Mouse (Mus musculus) neural tube, embryonic 14.5 days (tissue): Measurements from ENCODE around the gene Vmn2r37. TPM values are rescaled to one million over a fixed set of nuclear protein-coding genes. Genes with fewer than 3 reads are reported as not detected.
"Not testable (repeated sequence)": the region's sequence is repeated elsewhere in the genome, so short reads cannot be mapped to it uniquely, and the experiment has no call there.

ENCODE experiments used
- ATAC-seq: fragments of 200-750 bp; cut with Nextera tagmentation; 2 replicates; pipeline ENCODE4 v1.8.0; 2017; ENCODE audit warnings: low read depth, mild to moderate bottlenecking, moderate TSS enrichment, moderate library complexity
- H3K27ac ChIP-seq: fragments of 300-500 bp; sonication (generic); 2 replicates; pipeline ENCODE4 v1.5.1; 2014; ENCODE audit warnings: low read depth, mild to moderate bottlenecking, control low read depth, low read length, moderate library complexity, mixed read lengths
- H3K27me3 ChIP-seq: fragments of 300-500 bp; sonication (generic); 2 replicates; pipeline ENCODE4 v1.6.1; 2014; ENCODE audit warnings: low read length; ENCODE audit not compliant: control insufficient read depth, insufficient read depth
- H3K36me3 ChIP-seq: fragments of 300-500 bp; sonication (generic); 2 replicates; pipeline ENCODE4 v1.6.1; 2014; ENCODE audit warnings: low read length, mixed read lengths; ENCODE audit not compliant: control insufficient read depth, insufficient read depth
- H3K4me1 ChIP-seq: fragments of 300-500 bp; sonication (generic); 2 replicates; pipeline ENCODE4 v1.6.1; 2014; ENCODE audit warnings: low read length; ENCODE audit not compliant: control insufficient read depth, insufficient read depth
- H3K4me2 ChIP-seq: fragments of 300-500 bp; sonication (generic); 2 replicates; pipeline ENCODE4 v1.6.1; 2014; ENCODE audit warnings: mild to moderate bottlenecking, low read depth, low read length, control low read depth
- H3K4me3 ChIP-seq: fragments of 300-500 bp; sonication (generic); 2 replicates; pipeline ENCODE4 v1.5.1; 2014; ENCODE audit warnings: low read depth, low read length, control low read depth, mixed read lengths
- H3K9ac ChIP-seq: fragments of 300-500 bp; sonication (generic); replicated peaks from 2 replicates; pipeline ENCODE4 v1.6.1; 2014; ENCODE audit warnings: low read depth, mild to moderate bottlenecking, control low read depth, low read length, mixed read lengths
- H3K9me3 ChIP-seq: fragments of 300-500 bp; sonication (generic); 2 replicates; pipeline ENCODE4 v1.6.1; 2016; ENCODE audit warnings: low read length; ENCODE audit not compliant: control insufficient read depth
- whole genome bisulfite sequencing: fragments of 180-500 bp; shearing (Covaris S2); extraction: QIAGEN DNeasy Blood & Tissue Kit; methylation state at CpG from one replicate; pipeline ENCODE4 v1.1.7; 2014; 5-methylcytosine and 5-hydroxymethylcytosine counted together
- polyA plus RNA-seq: library from polyadenylated mRNA; unstranded; fragments of >200 nt; fragmentation: Nextera tagmentation; extraction: Ambion mirVana; gene quantifications from 2 replicates; pipeline ENCODE4 v1.2.1, GENCODE M21; 2014

Vmn2r37 gene
- polyA plus RNA-seq, result not detected in 2 replicates

DNA sequence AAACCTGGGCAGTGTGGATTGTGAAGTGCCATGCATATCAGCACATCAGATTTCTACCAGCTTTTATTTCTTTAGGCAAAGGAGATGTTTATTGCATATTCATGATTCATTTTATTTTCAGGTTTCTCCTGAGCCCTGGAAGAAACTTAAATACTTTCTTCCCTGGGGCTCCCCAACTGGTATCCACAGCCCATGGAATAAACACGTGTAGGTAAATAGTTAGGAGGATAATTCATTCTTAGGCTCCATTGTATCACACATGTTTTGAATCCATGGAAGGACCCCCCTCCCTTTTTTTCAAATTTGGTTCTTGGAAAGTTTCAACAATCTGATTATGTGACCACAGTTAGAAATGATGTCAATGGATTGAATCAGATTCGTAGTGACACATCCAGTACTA, at the start of gene Vmn2r37:
Gene Vmn2r37 (minus strand): TSS at position 101 of the 400 bp plus-strand sequence.
- not testable (repeated sequence) for H3K27me3 ChIP-seq, ATAC-seq, H3K4me1 ChIP-seq, H3K36me3 ChIP-seq, H3K9ac ChIP-seq, H3K9me3 ChIP-seq, H3K4me3 ChIP-seq, H3K27ac ChIP-seq, H3K4me2 ChIP-seq
- WGBS, result 53% methylated on average over 1 of the region's 2 CpGs

Other genes with a start within 250 kb of the Vmn2r37 start
- not detected in 2 replicates for gene Vmn2r39, start 192.9 kb downstream of the Vmn2r37 start, polyA plus RNA-seq
- gene Vmn2r38, start 125.8 kb downstream of the Vmn2r37 start, polyA plus RNA-seq, result not detected in 2 replicates